Mouse (Mus musculus): ENCODE results near the gene Pick1.
A peak's percentile ranks its signal among the peaks of the same experiment; 100 is the strongest.

Gene Pick1

DNA sequence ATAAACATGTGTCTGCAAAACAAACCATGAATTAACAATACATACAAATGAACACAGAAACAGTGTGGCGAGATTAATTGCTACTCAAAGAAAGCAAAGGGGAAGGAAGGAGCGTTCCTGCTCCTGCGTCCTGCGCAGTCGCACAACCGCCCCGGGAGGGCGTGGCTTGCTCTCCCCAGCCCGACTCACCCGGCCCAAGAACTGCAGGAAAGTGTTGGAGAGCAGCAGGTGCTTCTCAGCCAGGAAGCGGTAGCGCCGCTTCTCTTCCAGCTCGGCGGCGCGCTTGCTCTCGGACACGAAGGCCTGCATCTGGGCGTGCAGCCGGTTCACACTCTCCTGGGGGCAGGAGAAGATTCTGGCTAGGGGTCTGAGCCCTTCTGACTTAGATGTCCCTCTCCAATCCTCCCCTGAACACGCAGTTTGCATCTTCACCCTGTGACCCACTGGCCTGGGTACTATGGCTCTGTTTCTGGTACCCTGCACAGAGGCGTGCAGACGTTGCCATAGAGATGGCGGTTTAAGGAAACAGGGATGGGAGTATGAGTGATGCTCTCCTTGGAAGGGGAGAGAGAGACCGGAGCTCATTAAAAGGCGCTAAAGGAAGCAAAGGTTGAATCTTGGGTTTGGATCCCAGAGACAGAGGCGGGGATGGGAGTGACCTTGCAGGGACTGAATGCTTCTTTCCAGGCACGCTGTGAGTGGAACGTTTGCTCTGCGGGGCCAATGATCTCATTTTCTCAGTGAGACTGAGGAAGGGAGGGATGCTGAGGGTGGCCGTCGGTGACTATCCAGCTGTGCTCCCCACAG lies 41.5 kb downstream of the Pick1 start:
- peak; percentile 82 for DNase-seq (ENCODE audit: low spot score)

DNA sequence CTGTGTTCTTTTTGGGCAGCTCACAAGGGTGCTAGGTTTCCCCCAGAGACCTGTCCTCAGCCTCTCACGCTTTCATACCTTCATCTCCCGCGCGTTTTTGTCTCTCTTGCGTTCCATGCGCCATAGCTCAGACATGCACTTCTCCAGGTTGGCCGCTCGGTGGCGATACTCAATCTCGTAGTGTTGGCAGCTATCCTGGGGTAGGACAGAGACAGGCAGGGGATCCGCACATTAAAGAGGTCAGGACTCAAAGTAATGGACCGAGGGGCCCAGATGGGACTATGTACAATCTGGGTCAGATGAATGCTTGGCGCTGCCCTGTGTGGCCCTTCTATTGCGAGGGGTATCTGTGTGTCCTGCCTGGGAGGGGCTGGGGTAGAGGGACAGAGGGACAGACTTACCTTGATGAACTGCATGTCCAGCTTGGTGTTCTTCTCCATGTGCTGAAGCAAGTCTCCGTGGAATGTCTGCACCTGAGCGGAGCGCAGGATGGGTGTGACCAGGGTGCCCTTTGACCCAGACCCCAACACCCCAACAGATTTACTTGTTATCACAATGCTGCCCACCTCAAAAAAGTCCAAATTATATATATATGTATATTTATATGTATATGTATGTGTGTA lies 42.3 kb downstream of the Pick1 start:
- no peak for DNase-seq (ENCODE audit: low spot score)

DNA sequence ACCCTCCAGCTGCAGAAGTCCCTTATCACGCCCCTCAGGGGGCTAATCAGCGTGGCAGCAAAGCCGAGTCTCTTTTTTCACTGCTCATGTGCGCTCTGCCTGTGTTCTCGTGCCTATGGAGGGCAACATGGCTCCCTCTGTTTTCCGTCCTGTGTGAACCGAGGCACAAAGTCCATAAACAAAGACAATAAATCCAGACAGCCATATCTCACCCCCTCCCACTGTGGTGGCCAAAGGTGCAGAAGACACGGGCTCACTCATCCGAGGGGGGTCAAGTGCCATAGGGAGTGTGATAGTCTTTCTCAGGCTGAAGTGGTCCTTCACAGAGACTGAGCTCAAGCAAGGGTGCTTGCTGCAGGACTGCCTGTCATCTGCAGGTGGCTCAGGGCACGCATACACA lies 44.0 kb downstream of the Pick1 start:
- no peak for DNase-seq (ENCODE audit: low spot score)

DNA sequence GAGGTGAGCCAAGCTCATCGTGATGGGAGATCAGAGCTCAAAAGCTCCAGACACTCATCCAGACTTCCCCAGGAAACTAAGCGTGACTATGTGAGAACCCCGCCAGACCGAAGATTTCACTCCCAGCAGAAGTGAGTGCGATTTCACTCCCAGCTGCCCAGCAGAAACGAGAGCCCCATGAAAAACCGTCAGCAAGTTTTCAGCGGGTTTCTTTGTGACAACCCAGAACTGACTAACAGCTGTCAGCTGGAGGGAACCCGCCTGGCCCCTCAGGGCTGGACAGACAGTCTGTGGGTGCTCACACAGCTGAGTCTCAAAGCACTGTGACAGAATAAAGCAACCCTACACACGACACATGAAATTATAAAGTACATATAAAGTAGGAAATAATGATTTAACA lies 48.8 kb downstream of the Pick1 start:
- no peak for DNase-seq (ENCODE audit: low spot score)

DNA sequence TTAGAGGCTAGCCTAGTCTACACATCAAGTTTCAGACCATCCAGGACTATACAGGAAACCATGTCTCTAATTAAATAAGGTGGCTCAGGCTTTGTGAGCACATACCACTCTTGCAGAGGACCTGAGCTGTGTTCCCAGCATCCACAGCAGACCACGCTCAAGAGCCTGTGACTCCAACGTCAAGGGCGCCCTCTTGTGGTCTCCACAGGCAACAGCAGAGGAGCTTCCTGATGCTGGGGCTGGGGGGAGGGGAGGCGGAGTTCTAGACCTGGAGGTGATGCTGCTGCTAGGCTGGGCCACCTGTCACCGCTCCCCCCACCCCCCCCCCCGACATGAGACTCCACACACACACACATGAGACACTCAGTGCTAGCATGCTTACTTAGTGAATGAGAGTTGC lies 51.2 kb downstream of the Pick1 start:
- DNase-seq (ENCODE audit: low spot score) = peak; percentile 52

DNA sequence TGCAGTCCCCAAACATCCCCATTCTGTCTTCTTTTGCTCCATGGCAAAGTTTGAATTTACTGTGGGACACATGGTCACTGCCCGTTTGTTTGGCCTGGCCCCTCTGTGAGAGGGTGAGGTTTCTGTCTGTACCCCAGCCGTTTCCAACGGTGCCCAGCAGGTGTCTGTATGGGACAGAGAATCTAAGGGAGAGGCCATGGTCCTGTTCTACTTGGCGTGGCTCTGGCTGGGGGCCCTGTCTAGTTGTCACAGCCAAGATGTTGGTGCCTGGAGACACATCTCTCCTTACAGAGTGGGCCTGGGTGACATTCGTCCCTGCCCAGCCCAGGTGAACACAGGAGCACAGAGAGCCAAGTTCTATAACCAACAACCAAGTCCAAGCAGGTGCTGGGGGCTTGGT lies 51.9 kb downstream of the Pick1 start:
- DNase-seq (ENCODE audit: low spot score) = no peak

DNA sequence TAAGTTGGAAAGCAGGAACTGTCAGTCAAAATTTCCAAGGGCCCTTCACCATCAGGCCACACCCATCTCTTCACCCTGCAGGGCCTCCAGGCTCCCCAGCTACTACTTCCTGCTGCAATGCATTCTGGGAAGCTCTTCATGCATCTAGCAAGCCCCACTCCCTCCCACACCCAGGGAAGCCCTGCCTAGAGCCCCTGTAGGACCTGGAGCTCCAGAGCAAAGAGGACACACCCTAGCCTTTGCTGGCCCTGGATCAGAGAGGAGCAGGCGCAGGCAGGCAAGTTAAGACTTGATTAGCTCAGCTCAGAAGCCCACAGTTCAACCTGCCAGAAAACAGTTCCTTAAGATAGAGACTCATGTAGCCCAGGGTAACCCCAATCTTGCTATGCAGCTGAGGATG lies 52.4 kb downstream of the Pick1 start:
- no peak for DNase-seq (ENCODE audit: low spot score)

DNA sequence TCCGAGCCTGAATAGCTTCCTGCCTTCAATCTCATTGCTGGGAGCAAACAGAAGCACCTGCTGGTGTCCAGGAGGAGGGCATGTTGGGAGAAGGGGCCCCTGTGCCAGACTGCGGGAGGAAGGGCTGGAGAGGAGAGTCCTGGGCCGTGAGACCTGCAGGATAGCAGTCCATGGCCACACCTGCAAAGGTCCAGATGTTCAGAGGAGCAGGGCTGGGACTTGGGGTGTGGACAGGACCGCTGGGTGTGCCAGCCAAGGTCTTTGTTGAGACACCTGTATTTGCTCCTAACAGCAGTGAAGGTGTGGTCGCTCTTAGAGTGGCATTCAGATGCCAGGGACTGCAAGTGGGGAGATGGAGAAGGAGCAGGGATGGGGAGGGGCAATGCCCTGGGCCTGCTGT lies 53.5 kb downstream of the Pick1 start:
- no peak for DNase-seq (ENCODE audit: low spot score)

DNA sequence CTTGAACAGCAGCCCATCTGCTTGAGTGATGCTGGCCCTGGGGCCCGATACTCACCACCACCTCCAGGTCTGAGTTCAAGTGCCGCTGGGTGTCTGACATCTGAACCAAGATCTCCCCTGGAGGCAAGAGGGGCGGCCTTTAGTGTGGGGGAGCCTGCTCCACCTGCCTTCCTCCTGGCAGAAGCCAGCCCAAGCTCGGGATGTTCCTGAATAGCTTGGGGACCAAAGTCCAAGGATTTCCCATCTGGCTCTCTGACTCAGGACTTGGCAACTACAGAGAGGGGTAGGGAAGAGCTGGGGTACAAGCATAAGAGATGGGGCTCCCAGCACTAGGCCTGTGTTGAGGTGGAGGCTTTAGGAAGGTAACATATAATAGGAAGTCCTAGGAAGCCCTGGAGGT lies 54.4 kb downstream of the Pick1 start:
- DNase-seq (ENCODE audit: low spot score) = no peak

DNA sequence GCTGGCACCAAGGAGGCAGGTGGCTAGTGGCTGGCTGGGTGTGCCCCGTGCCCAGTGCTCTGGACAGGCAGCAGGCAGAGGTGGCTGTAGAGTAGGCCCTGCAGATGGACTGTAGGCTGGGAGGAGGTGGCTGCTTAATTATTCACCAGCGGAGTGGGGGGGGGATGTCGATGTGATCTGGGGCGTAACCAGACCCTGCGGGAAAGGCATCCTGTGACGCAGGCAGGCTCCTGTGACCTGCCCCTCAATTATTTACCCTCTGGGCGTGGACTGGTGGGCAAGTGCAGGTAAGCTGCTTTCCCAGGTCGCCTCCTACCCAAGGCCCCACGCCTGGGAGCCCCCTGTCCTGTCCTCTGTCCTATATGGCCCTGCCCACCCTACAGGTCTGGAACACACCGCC lies 56.4 kb downstream of the Pick1 start, which contains the start of gene Baiap2l2:
Baiap2l2 (minus strand) TSS at position 139 of the 400 bp plus-strand sequence.
- DNase-seq (ENCODE audit: low spot score) = no peak

DNA sequence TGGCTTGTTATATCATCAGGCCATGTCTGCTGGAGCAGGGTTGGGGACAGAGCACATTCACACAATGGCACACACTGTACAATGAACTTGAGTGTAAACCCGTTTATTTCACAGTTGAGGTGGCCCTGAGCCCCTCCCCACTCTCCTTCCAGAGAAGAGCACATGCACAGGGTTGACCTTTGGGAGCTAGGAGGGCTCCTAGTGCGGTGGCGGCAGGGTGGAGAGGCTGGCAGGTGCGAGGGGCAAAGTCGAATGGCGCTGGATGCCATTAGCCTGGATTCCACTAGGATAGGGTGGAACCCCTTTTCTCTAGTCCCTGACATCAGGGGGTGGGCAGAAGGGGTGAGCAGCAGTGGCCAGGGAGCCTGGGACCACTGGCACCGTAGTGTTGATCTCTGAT lies 57.2 kb downstream of the Pick1 start:
- no peak for DNase-seq (ENCODE audit: low spot score)

DNA sequence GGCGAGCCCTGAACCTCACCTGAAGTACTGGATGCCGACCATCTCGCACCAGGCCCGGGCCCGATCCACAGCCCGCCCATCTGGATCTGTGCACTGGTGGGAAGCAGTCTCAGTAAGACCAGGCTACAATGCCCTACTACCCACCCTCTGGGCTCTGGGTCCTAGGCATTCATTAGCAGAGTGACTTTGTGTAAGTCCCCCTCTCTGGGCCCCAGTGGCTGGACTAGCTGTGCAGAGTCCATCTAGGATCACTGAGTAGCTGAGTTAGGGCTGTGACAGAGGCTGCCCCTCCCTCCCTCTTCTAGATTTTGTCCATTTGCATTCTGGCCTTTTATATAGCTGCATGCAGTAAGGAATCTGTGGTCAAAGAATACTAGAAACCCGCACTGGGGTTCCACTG lies 58.1 kb downstream of the Pick1 start:
- no peak for DNase-seq (ENCODE audit: low spot score)

DNA sequence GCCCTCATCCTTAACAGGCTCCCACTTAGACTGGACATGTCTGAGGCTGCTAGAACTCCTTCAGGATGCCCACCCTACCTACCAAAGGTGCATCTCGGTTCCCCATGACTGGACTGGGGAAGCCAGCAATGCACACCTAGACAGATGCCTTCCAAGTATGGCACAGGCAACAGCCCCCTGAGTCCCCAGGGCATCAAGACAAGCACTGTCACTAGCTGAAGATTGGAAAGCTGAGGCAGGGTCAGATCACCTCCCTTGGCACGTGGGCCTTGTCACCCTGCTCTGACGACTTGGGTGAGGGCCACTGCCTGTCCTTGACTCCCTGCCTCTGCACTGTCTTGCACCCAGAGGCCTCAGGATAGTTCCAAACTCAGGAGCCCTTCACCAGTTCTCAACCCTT lies 59.4 kb downstream of the Pick1 start:
- no peak for DNase-seq (ENCODE audit: low spot score)

DNA sequence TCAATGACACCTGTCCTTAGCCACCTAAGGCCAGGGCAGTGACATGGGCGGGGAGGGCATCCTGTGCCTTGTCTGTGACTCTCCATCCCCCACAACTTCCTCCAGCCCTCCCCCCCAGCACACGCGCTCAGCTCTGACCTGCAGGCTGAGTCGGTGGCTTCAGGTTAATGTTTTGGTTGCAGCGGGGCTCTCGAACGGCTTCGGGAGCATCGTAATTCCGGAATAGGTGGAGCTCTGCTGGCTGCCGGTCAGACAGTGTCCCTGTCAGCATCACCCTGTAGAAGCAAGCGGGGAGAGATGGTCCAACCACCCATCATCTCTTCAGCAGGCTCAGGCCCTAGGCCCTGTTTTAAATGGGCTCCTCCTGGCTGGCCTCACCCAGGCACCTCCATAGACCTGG lies 60.5 kb downstream of the Pick1 start:
- DNase-seq (ENCODE audit: low spot score) = no peak

DNA sequence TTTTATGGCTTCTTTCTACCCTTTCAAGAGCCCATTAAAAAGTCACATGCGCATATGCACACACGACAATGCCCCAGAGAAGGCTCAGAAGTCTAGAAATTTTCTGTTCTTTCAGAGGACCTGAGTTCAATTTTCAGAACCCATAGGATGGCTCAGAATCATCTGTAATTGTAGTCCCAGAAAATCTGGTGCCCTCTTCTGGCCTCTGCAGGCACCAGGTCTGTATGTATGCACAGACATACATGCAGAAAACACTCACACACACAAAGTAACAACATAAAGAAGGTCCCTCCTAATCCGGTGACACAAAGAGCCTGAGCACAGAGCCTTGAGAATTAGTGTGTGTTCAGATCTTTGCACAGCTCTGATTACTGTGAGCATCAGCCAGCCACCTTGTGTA lies 61.4 kb downstream of the Pick1 start:
- DNase-seq (ENCODE audit: low spot score) = no peak

DNA sequence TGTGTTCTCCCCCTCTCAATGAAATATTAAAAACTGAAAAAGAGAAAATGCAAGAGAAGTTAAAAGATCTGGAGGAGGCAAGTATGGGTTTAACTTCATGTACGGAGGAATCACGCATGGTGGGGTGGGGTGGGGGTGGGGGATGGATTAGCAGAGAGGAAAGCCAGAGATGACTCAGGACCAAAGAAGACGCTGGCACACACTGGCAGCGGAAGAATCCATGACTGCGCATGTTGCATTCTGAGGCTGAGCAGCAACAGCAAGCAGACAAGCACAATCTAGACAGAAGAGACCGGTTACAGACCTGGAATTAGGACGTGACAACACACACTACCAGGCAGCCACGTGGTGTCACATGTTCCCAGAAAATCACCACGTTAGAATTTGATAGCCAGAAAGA lies 63.8 kb downstream of the Pick1 start:
- no peak for DNase-seq (ENCODE audit: low spot score)

DNA sequence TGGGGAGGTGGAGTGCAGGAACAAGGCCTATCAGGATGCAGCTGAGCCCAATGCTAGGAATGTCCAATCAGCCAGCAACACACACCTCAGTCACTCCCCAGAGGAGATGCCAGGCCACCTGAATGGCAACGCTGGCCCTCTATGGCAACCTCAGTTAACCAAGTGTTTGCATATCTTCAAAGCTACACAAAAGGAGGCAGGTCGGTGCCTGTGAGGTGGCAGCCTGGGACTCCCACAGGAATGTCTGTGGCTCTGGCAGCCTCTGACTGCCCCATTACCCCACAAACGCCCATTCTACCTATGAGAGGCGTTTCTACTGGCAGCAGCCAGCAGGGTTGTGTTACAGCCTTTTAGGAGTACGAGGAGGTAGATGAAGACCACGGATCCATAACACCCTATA lies 69.6 kb downstream of the Pick1 start:
- no peak for DNase-seq (ENCODE audit: low spot score)
